ENCODE assay signal across 9 mouse cellular contexts in the genomic region with DNA sequence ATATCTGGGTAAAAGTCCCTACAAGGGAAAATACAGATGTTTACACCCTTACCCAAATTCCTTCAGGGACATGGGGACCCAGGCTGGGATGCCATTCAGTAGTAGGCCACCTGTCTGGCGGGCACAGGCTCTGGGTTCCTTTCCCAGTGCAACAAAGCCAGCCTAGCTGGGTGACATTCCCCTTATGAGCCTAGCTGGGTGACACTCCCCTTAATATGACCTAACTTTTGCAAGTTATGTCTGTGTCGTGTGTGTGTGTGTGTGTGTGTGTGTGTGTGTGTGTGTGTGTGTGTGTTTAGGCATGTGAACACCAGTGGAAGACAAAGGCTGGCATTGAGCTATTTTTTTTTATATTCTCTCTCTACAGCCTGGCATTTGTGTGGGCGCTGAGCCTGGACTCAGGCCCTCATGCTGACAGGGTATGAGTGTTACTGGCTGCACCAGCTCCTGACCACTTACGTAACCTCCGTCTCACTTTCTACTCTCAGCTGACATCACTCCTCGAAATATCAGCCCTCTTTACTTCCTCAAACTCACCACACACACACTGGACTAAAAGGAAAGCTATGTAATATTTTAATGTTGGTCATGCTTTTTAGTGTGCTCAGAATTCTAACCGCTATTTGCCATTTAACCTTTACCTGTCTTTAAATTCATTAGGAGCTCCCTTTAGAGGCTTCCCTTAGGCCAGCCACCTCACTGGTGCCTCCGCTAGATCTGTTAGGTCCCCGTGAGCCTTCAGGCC. TPM values are rescaled to one million over a fixed set of nuclear protein-coding genes. Genes with fewer than 3 reads are reported as not detected.
DNase-seq lines count a peak whose midpoint lies in the region; TF ChIP-seq lines count a peak whose summit lies in the region.
"Had no signal": no experiment of that assay in that cellular context is flagged by ENCODE, and none has a peak within 500 bp of the region (broad histone marks: within the 10 kb centered on the region; RNA-seq: fewer than 3 reads in every experiment).

No protein-coding gene starts in this region.

- TF ChIP-seq CTCF in lung, adult 2 months (IDR thresholded peaks at IDR 0.05; ENCODE audit: insufficient read depth, low read length): no peak

- TF ChIP-seq POLR2A in lung, adult 2 months (IDR thresholded peaks at IDR 0.05; ENCODE audit: borderline replicate concordance, extremely low read depth, low read depth, low read length): peak; percentile 23; the same call in 1 of the 2 replicates

- 51% methylated on average over 9 of the region's 9 CpGs for WGBS in lung, adult 2 months

- peaks cover 6% of the 10 kb centered on the region for H3K4me1 ChIP-seq in lung, adult 2 months (ENCODE audit: control insufficient read depth, insufficient read depth, low read length)

- no peak overlapping the region for H3K4me3 ChIP-seq in lung, adult 2 months (replicated peaks; ENCODE audit: extremely low read depth, low read depth, low read length)

- peak; percentile 7 for DNase-seq in adrenal gland, adult 2 months
- DNase-seq in adrenal gland, postnatal 10 days: no peak
- peak; percentile 76 to 79 for DNase-seq in B cell, adult 2 months
- peak; percentile 59 to 68 for DNase-seq in cerebellum, postnatal 25 days
- peak; percentile 31 for DNase-seq in lung, adult 2 months
- DNase-seq in T-cell, adult 2 months (ENCODE audit: low spot score): no peak
- DNase-seq in kidney, adult 8-10 months: no peak
- DNase-seq in thymus, postnatal 36 days: no peak

RNA-seq across cellular contexts. Expression of a gene that starts 5.8 kb away (rescaled TPM):
- under 1 TPM in 1 of 2 experiments, not detected in 1; 0.17 TPM for total RNA-seq in adrenal gland, adult 2 months (2021)
- polyA plus RNA-seq in adrenal gland, adult 2 months (2012; rRNA removed): 0.15 and 0.26 TPM in 2 replicates
- total RNA-seq in adrenal gland, postnatal 10 days (2021): 1 to 10 TPM; 1.0 to 1.4 TPM
- 6.0 TPM in 2 replicates for polyA plus RNA-seq in lung, adult 2 months (2012; rRNA removed)
- polyA plus RNA-seq: C2C12 had no signal

RNA-seq across cellular contexts. Expression of a gene that starts 37.2 kb away (rescaled TPM):
- total RNA-seq in adrenal gland, adult 2 months (2021): 100 to 1,000 TPM; 114 to 121 TPM
- polyA plus RNA-seq in adrenal gland, adult 2 months (2012; rRNA removed): 7.2 and 9.1 TPM in 2 replicates
- 100 to 1,000 TPM; 106 to 118 TPM for total RNA-seq in adrenal gland, postnatal 10 days (2021)
- polyA plus RNA-seq in lung, adult 2 months (2012; rRNA removed): 17.4 and 24.2 TPM in 2 replicates

Comparison
In these comparisons a context has a peak if more than half of its experiments do, and no peak if none do; other contexts are left out.
1. DNase-seq: peak in adrenal gland, adult 2 months (single experiment), B cell, adult 2 months (2 of 2), cerebellum, postnatal 25 days (2 of 2) and lung, adult 2 months (single experiment); none in adrenal gland, postnatal 10 days (single experiment), T-cell, adult 2 months (single experiment), kidney, adult 8-10 months (0 of 2) and thymus, postnatal 36 days (0 of 2).